Mouse (Mus musculus): Measurements from ENCODE around the gene Pcca. TPM values are rescaled to one million over a fixed set of nuclear protein-coding genes. Genes with fewer than 3 reads are reported as not detected.

Pcca gene
- polyA plus RNA-seq, 1 experiment from 2014 or later: 31.5 TPM

Other genes with a start within 250 kb of the Pcca start
- gene Gm5089, start 83.2 kb upstream of the Pcca start, polyA plus RNA-seq (2015; fragmentation: Nextera tagmentation; extraction: Ambion mirVana): not detected in 2 replicates
- gene Zic5, start 68.6 kb upstream of the Pcca start, polyA plus RNA-seq (2015; fragmentation: Nextera tagmentation; extraction: Ambion mirVana): not detected in 2 replicates
- gene Zic2, start 58.9 kb upstream of the Pcca start, polyA plus RNA-seq (2015; fragmentation: Nextera tagmentation; extraction: Ambion mirVana): not detected in 2 replicates
- not detected in 2 replicates for gene Gm10837, start 43.7 kb upstream of the Pcca start, polyA plus RNA-seq (2015; fragmentation: Nextera tagmentation; extraction: Ambion mirVana)

All from heart, embryonic 16.5 days (tissue).